Mouse (Mus musculus): ENCODE data around the gene Inava. TPM values are rescaled to one million over a fixed set of nuclear protein-coding genes. Genes with fewer than 3 reads are reported as not detected.

Inava gene
- 13.2 and 13.8 TPM in 2 replicates for polyA plus RNA-seq (2016; fragmentation: Nextera tagmentation; extraction: Ambion mirVana)

GRCm38 (mm10) chr1:136233892-136234594, at the start of gene Inava:
Gene Inava, minus strand, starts transcription at chr1:136234264.
- Histone ChIP-seq H3K27me3 (no peaks in the 10 kb centered on the region), H3K9ac (peak within 1 kb of the TSS; percentile 62), H3K27ac (peak within 1 kb of the TSS; percentile 58), H3K4me2 (replicated peaks) (peak within 1 kb of the TSS; percentile 72), H3K4me1 (peaks cover 45% of the 10 kb centered on the region), H3K4me3 (peak within 1 kb of the TSS; percentile 55), H3K9me3 (replicated peaks) (no peaks in the 10 kb centered on the region), H3K36me3 (no peaks in the 10 kb centered on the region)
- ATAC-seq (ENCODE audit: low FRiP score): peak; percentile 83
- WGBS: under 1% methylated on average over 49 of the region's 51 CpGs

- WGBS: 92% methylated on average over 8 of the region's 8 CpGs
- H3K27ac ChIP-seq: no peak overlapping the region
Measured at GRCm38 (mm10) chr1:136277366-136277765, 43.3 kb upstream of the Inava start.

GRCm38 (mm10) chr1:136268224-136268623, 34.2 kb upstream of the Inava start:
- 79% methylated on average over 7 of the region's 7 CpGs for WGBS
- Histone ChIP-seq H3K36me3 (peaks cover 37% of the 10 kb centered on the region), H3K4me1 (no peaks in the 10 kb centered on the region), H3K27me3 (no peaks in the 10 kb centered on the region), H3K4me2 (replicated peaks) (no peak overlapping the region), H3K4me3 (no peak overlapping the region), H3K27ac (no peak overlapping the region), H3K9ac (no peak overlapping the region), H3K9me3 (replicated peaks) (no peaks in the 10 kb centered on the region)
- no peak for ATAC-seq (ENCODE audit: low FRiP score)

More at GRCm38 (mm10) chr1:136277366-136277765, 43.3 kb upstream of the Inava start:
- Histone ChIP-seq H3K27me3 (no peaks in the 10 kb centered on the region), H3K4me2 (replicated peaks) (no peak overlapping the region), H3K4me1 (no peaks in the 10 kb centered on the region), H3K36me3 (peaks cover 86% of the 10 kb centered on the region), H3K4me3 (no peak overlapping the region), H3K9me3 (replicated peaks) (no peaks in the 10 kb centered on the region), H3K9ac (no peak overlapping the region)
- ATAC-seq (ENCODE audit: low FRiP score): no peak

- no peaks in the 10 kb centered on the region for H3K9me3 ChIP-seq (replicated peaks)
- no peak overlapping the region for H3K4me2 ChIP-seq (replicated peaks)
- no peak overlapping the region for H3K27ac ChIP-seq
- WGBS: 77% methylated on average over 6 of the region's 6 CpGs
- H3K4me1 ChIP-seq: no peaks in the 10 kb centered on the region
- ATAC-seq (ENCODE audit: low FRiP score): no peak
- H3K27me3 ChIP-seq: peaks cover 16% of the 10 kb centered on the region
- no peak overlapping the region for H3K9ac ChIP-seq
- H3K36me3 ChIP-seq: peaks cover 16% of the 10 kb centered on the region
- no peak overlapping the region for H3K4me3 ChIP-seq
Measured at GRCm38 (mm10) chr1:136266127-136266526, 32.1 kb upstream of the Inava start.

GRCm38 (mm10) chr1:136263355-136263754, 29.3 kb upstream of the Inava start:
- Histone ChIP-seq H3K27me3 (peaks cover 44% of the 10 kb centered on the region), H3K9ac (no peak overlapping the region), H3K27ac (no peak overlapping the region), H3K4me1 (peaks cover 15% of the 10 kb centered on the region), H3K4me2 (replicated peaks) (no peak overlapping the region), H3K9me3 (replicated peaks) (no peaks in the 10 kb centered on the region), H3K4me3 (no peak overlapping the region), H3K36me3 (0 out of 2 replicates have a peak, but pooled peaks cover 4% of the 10 kb centered on the region)
- WGBS: 67% methylated on average over 5 of the region's 5 CpGs
- no peak for ATAC-seq (ENCODE audit: low FRiP score)

- Histone ChIP-seq H3K27ac (no peak within 1 kb of the TSS; the same call in 1 of the 2 replicates), H3K4me3 (peak within 1 kb of the TSS; percentile 54), H3K4me2 (replicated peaks) (peak within 1 kb of the TSS; percentile 94), H3K27me3 (peaks cover 60% of the 10 kb centered on the region), H3K4me1 (peaks cover 16% of the 10 kb centered on the region), H3K36me3 (no peaks in the 10 kb centered on the region), H3K9me3 (replicated peaks) (no peaks in the 10 kb centered on the region), H3K9ac (peak within 1 kb of the TSS; percentile 67)
- peak; percentile 29; the same call in 1 of the 2 replicates for ATAC-seq (ENCODE audit: low FRiP score)
- WGBS: 8% methylated on average over 28 of the region's 28 CpGs
Measured at GRCm38 (mm10) chr1:136260635-136261238, 26.7 kb upstream of the Inava start, which contains the start of gene Gpr25. Gene Gpr25, minus strand, starts transcription at chr1:136260873.

- ATAC-seq (ENCODE audit: low FRiP score): peak; percentile 82
- Histone ChIP-seq H3K4me2 (replicated peaks) (peak overlapping the region; percentile 94), H3K9me3 (replicated peaks) (no peaks in the 10 kb centered on the region), H3K9ac (peak overlapping the region; percentile 67), H3K4me1 (peaks cover 19% of the 10 kb centered on the region), H3K27me3 (peaks cover 60% of the 10 kb centered on the region), H3K4me3 (peak overlapping the region; percentile 54), H3K27ac (no peak overlapping the region; the same call in 1 of the 2 replicates), H3K36me3 (no peaks in the 10 kb centered on the region)
- 1% methylated on average over 81 of the region's 95 CpGs for WGBS
Measured at GRCm38 (mm10) chr1:136259893-136260634, 26.0 kb upstream of the Inava start.

GRCm38 (mm10) chr1:136259543-136259892, 25.5 kb upstream of the Inava start:
- no peak for ATAC-seq (ENCODE audit: low FRiP score)
- Histone ChIP-seq H3K9ac (peak overlapping the region; percentile 67), H3K4me2 (replicated peaks) (peak overlapping the region; percentile 94), H3K27ac (no peak overlapping the region), H3K27me3 (peaks cover 60% of the 10 kb centered on the region), H3K4me1 (peaks cover 19% of the 10 kb centered on the region), H3K9me3 (replicated peaks) (no peaks in the 10 kb centered on the region), H3K36me3 (no peaks in the 10 kb centered on the region), H3K4me3 (peak overlapping the region; percentile 54)
- WGBS: 3% methylated on average over 16 of the region's 16 CpGs

GRCm38 (mm10) chr1:136258495-136258894, 24.4 kb upstream of the Inava start:
- Histone ChIP-seq H3K27ac (no peak overlapping the region), H3K36me3 (no peaks in the 10 kb centered on the region), H3K4me1 (peaks cover 19% of the 10 kb centered on the region), H3K4me3 (no peak overlapping the region), H3K9ac (no peak overlapping the region), H3K9me3 (replicated peaks) (no peaks in the 10 kb centered on the region), H3K27me3 (peaks cover 60% of the 10 kb centered on the region), H3K4me2 (replicated peaks) (no peak overlapping the region)
- 74% methylated on average over 9 of the region's 9 CpGs for WGBS
- no peak for ATAC-seq (ENCODE audit: low FRiP score)

- no peak for ATAC-seq (ENCODE audit: low FRiP score)
- no peaks in the 10 kb centered on the region for H3K9me3 ChIP-seq (replicated peaks)
- H3K4me2 ChIP-seq (replicated peaks): no peak overlapping the region
- H3K4me3 ChIP-seq: no peak overlapping the region
- H3K4me1 ChIP-seq: peaks cover 15% of the 10 kb centered on the region
- H3K27me3 ChIP-seq: peaks cover 39% of the 10 kb centered on the region
- WGBS: 45% methylated on average over 8 of the region's 8 CpGs
- H3K36me3 ChIP-seq: no peaks in the 10 kb centered on the region
- no peak overlapping the region for H3K9ac ChIP-seq
- no peak overlapping the region for H3K27ac ChIP-seq
Measured at GRCm38 (mm10) chr1:136255657-136256056, 21.6 kb upstream of the Inava start.

DNA sequence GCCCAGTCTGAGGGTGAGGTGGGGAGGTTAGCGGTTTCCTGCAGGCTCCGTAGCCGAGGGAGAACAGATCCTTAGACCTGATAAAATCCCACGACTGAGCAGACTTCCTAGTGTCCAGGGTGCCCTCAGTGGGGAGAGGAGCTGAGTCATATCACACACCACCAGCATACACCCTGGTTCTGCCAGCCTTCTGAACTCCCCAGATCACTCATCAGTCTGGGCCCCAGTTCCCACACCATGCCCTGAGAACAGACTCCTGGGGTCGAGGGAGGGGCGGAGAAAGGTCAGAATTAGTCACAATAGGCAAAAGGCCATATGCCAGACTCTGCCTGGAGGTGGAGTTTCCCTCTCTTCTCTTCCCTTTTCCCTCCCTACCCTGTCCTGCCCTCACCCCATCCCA, 21.1 kb upstream of the Inava start:
- peaks cover 11% of the 10 kb centered on the region for H3K4me1 ChIP-seq
- no peak for ATAC-seq (ENCODE audit: low FRiP score)
- no peak overlapping the region for H3K27ac ChIP-seq

DNA sequence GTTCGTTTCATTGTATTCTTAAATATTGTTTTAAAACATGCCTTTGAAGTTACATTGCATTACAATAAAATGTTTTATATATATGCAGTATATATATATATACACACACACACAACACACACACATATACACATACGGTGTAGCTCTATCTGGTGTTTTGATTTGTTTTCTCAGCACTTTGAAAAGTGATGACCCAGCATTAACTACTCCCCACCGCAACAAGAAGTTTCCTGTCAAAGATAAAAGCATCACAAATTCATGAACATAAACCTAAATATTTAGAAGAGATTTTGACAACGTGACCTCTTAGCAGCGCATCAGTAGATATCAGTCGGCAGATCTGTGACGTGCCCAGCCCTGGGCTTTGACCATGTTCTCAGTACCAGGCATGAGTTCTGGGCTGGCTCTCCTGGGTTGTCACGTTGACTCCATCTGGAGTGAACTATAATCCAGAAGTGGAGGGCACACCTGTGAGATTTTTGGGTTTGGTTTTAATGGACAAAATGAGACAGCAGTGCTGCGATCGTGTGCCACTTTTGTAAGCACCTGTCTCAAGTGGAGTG, 20.5 kb upstream of the Inava start:
- Histone ChIP-seq H3K36me3 (no peaks in the 10 kb centered on the region), H3K27me3 (peaks cover 29% of the 10 kb centered on the region), H3K4me2 (replicated peaks) (no peak overlapping the region), H3K9me3 (replicated peaks) (no peaks in the 10 kb centered on the region), H3K27ac (no peak overlapping the region), H3K9ac (no peak overlapping the region), H3K4me3 (no peak overlapping the region), H3K4me1 (peaks cover 7% of the 10 kb centered on the region)
- WGBS: 87% methylated on average over 10 of the region's 10 CpGs
- no peak for ATAC-seq (ENCODE audit: low FRiP score)

More for the DNA sequence above, 21.1 kb upstream of the Inava start:
- Histone ChIP-seq H3K4me3 (no peak overlapping the region), H3K27me3 (peaks cover 35% of the 10 kb centered on the region), H3K4me2 (replicated peaks) (no peak overlapping the region), H3K9me3 (replicated peaks) (no peaks in the 10 kb centered on the region), H3K9ac (no peak overlapping the region), H3K36me3 (no peaks in the 10 kb centered on the region)
- WGBS: 27% methylated on average over 6 of the region's 6 CpGs

All from hindbrain, embryonic 12.5 days (tissue).